Mouse (Mus musculus) embryonic fibroblast, embryonic 13.5 days (primary cell): ENCODE measurements around the gene Ppp1r9a. TPM values are rescaled to one million over a fixed set of nuclear protein-coding genes. Genes with fewer than 3 reads are reported as not detected.

Experiments used
- H3K27ac ChIP-seq: 2 replicates; pipeline ENCODE4 v1.5.1; 2012; ENCODE audit warnings: low read length, control low read depth, inconsistent platforms; ENCODE audit not compliant: insufficient read depth
- H3K4me1 ChIP-seq: 2 replicates; pipeline ENCODE4 v1.6.1; 2011; ENCODE audit warnings: low read length; ENCODE audit not compliant: control insufficient read depth, insufficient read depth
- H3K4me3 ChIP-seq: 2 replicates; pipeline ENCODE4 v1.5.1; 2011; ENCODE audit warnings: mild to moderate bottlenecking, control low read depth, low read length; ENCODE audit not compliant: insufficient read depth
- CTCF ChIP-seq: IDR thresholded peaks from 2 replicates; pipeline ENCODE4 v1.5.1; 2011; ENCODE audit warnings: mild to moderate bottlenecking, control low read depth, low read length, moderate library complexity, borderline replicate concordance; ENCODE audit not compliant: insufficient read depth
- POLR2A ChIP-seq: IDR thresholded peaks from 2 replicates; pipeline ENCODE4 v1.6.1; 2011; ENCODE audit warnings: low read depth, mild to moderate bottlenecking, control low read depth, low read length, moderate library complexity
- polyA plus RNA-seq: library from polyadenylated mRNA; stranded (reverse); fragments of >200 nt; gene quantifications from 2 replicates; pipeline ENCODE4 v1.2.4, GENCODE M21; 2011; ENCODE audit warnings: low read depth; ENCODE audit not compliant: missing spikeins, insufficient read length

Ppp1r9a gene
- polyA plus RNA-seq, 1 experiment, result 4.0 TPM

DNA sequence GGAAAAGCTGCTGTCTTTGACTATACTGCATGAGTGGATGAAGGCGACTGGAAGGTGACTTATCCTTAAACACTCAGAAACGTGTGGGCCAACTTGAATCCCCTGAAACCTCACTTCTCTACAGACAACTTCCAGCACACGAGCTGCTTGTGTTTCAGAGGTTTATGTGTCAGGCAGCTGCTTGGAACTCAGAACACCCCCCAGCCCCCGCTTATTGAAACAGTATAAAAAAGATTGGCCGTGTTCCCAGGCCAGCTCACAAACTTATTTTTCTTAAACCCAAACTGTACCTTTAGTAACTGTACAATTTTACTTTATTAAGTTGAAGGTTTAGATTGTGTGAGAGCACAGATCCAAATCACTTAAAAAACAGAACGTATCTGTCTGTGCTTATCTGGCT is 53.9 kb downstream of the Ppp1r9a start:
- TF ChIP-seq POLR2A, result no peak
- TF ChIP-seq CTCF, result no peak
- H3K27ac ChIP-seq, result peak overlapping the region; percentile 30; the same call in 1 of the 2 replicates

DNA sequence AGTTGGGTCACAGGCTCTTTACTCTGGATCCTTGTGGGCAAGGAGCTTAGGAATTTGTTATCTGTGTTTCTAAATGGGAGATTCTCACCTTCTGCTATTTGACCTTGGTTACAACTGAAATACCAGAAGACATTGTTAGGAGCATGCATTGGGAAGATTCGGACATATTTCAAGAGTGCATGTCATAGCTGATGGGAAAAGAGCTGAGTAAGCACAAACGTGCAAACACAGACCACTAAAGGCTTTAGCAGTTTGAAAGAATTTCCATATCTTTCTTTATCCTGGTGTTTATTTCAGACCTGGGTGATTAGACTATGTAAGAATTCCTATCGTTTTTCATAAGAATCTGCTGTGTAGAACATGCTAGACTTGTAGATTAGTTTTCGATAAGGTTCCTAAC is 59.5 kb downstream of the Ppp1r9a start:
- Histone ChIP-seq H3K4me1 (no peaks in the 10 kb centered on the region), H3K27ac (no peak overlapping the region), H3K4me3 (no peak overlapping the region)
- TF ChIP-seq CTCF (no peak), POLR2A (no peak)

More for the DNA sequence above, 53.9 kb downstream of the Ppp1r9a start:
- Histone ChIP-seq H3K4me3 (no peak overlapping the region), H3K4me1 (peaks cover 13% of the 10 kb centered on the region)

DNA sequence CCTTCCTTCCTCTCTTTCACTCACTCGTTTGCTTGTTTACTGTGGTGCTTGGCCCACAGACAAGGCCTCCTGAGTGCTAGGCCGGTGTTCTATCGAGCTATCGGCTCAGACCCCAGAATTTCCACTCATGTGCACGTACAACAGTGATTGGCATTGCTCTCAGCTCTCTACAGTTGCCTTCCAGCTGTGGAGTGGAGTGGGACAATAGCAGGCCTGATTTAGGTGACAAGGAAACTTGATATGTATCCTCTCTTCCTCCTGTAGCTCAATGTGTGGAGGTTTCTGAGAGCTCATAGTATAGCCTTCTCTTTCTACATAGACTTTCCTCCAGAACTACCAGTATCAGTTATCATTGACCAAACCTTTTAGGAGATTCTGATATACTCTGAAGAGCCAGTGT is 60.3 kb downstream of the Ppp1r9a start:
- no peak overlapping the region for H3K27ac ChIP-seq
- no peak for TF ChIP-seq POLR2A
- no peak for TF ChIP-seq CTCF
- no peaks in the 10 kb centered on the region for H3K4me1 ChIP-seq
- no peak overlapping the region for H3K4me3 ChIP-seq

DNA sequence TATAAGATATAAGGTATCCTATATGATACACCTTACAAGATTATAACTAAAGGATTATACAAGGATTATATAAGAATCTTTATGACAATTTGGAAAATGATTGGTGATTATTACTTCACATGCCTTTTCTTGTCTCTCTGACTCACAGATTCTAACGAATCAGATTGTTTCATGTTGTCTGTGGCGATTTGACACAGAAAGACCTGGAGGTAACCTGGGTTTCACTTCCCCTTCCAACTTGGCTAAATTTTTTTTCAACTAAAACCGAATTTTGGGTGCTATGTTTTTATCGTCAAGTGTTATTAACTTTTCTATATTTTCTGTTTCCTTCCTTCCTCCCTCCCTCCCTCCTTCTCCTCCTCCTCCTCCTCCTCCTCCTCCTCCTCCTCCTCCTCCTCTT is 64.5 kb downstream of the Ppp1r9a start:
- no peak for TF ChIP-seq POLR2A
- no peak for TF ChIP-seq CTCF
- no peak overlapping the region for H3K4me3 ChIP-seq
- no peaks in the 10 kb centered on the region for H3K4me1 ChIP-seq
- H3K27ac ChIP-seq, result no peak overlapping the region

DNA sequence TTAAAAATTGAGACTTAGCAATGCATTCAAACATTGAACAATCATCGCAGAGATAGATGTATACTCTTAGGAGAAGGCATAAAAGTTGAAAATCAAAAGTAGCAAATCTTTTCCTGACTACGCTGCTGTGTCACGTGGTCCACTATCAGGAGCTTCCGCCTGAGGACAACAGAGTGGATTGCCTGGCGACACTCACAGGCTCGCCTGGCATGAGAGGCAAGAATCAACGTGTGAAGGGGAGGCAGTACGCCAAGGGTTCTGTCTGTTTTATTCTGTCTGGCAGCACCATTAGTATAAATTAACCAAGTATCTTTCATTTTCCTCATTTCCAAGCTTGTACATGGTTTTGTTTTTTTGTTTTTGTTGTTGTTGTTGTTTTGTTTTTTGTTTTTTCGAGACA is 68.5 kb downstream of the Ppp1r9a start:
- Histone ChIP-seq H3K4me1 (no peaks in the 10 kb centered on the region), H3K4me3 (no peak overlapping the region), H3K27ac (no peak overlapping the region)
- TF ChIP-seq POLR2A (no peak), CTCF (no peak)

DNA sequence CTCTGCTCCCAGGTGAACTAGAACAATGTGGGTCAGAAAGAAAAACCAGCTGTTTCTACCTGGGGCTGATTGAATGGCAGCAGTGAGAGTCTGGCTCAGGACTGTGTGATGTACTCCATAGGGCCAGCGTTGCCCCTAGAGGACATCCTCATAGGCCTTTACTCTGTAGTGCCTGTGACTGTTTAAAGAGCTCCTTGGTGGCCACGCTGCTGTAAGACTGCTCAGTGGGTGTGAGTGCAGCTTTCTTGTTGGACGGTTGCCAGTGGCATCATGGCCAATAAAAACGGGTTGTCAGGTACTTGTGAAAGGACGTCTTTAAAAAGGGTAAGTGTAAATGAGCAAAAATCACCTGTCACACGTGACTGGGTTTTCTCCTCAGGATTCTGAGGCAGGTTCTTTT is 70.1 kb downstream of the Ppp1r9a start:
- Histone ChIP-seq H3K4me1 (no peaks in the 10 kb centered on the region), H3K4me3 (no peak overlapping the region), H3K27ac (no peak overlapping the region)
- TF ChIP-seq CTCF, result no peak
- TF ChIP-seq POLR2A, result no peak

DNA sequence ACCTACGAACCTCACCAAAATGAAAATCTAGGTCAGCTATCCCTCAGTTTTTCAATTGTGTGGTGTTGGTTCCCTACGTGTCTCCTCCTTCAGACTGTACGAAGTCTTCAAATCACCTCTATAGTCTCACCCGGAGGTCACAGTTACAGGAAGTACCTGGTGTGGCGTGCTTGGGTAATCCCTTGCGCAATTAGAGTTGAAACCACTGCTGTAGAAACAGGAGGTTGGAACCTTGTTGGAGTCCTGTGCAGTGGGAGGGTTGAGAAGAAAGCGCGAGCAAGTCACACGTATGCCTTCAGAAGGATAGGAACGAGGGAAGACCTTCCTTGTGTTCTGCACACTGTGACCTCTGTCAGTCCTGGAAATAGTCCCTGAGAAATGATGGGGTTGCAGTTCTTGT is 70.6 kb downstream of the Ppp1r9a start:
- TF ChIP-seq POLR2A, result no peak
- Histone ChIP-seq H3K27ac (no peak overlapping the region), H3K4me1 (no peaks in the 10 kb centered on the region), H3K4me3 (no peak overlapping the region)

DNA sequence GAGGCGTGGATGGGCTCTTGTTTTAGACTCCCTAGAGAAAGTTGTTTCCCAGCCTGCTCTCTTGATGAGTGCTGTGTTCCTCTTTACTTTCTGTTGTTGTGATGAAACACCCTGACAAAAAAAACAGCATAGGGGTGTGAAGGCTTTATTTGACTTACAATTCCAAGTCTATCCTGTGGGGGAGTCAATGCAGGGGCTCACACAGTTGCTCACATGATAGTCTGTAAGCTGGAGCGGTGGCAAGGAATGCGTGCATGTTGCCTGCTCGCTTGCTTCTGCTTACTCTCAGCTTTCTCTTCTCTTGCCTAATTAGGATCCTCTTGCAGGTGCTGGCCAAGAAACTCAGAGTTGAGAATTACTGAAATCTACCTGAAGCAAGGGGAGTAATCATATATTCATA is 74.8 kb downstream of the Ppp1r9a start:
- H3K4me3 ChIP-seq, result no peak overlapping the region
- TF ChIP-seq POLR2A, result no peak
- TF ChIP-seq CTCF, result no peak
- no peak overlapping the region for H3K27ac ChIP-seq
- H3K4me1 ChIP-seq, result no peaks in the 10 kb centered on the region

DNA sequence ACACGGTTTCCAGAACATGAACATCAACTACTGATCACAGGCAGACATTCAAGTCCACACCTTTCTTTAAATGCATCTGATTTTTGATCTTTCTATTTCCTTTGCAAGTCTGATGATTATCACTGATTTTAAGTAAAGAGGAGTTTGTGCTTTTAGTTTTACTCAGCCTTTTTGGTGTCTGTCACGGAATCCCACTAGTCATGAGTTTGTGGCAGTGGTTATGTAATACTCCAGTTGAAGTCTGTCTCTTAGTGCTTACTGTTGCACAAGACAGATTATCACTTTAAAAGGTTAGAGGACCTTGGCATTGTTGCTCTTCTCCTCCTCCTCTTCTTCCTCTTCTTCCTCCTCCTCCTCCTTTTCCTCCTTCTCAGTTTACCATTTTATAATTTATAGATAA is 75.5 kb downstream of the Ppp1r9a start:
- TF ChIP-seq POLR2A (no peak), CTCF (no peak)
- H3K4me3 ChIP-seq, result no peak overlapping the region
- no peaks in the 10 kb centered on the region for H3K4me1 ChIP-seq
- H3K27ac ChIP-seq, result no peak overlapping the region

DNA sequence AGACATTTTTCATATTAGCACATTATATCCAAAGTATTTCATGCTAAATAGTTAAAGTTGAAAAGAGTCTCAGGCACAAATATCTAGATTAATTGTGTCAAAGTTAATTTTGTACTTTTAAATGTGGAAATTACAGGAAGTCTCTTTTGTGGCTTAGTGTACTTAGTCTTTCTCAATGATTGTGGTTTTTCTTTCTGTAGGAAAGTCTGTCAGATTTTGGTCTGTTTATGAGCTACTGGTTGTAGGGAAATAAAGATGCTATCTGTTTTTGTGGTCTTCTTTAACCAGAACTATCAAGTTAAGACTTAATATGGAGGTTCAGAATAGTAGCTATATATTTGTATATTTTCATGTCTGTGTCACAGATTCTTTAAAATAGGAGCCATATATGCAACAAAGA is 76.2 kb downstream of the Ppp1r9a start:
- Histone ChIP-seq H3K4me1 (no peaks in the 10 kb centered on the region), H3K4me3 (no peak overlapping the region), H3K27ac (no peak overlapping the region)
- TF ChIP-seq CTCF, result no peak

DNA sequence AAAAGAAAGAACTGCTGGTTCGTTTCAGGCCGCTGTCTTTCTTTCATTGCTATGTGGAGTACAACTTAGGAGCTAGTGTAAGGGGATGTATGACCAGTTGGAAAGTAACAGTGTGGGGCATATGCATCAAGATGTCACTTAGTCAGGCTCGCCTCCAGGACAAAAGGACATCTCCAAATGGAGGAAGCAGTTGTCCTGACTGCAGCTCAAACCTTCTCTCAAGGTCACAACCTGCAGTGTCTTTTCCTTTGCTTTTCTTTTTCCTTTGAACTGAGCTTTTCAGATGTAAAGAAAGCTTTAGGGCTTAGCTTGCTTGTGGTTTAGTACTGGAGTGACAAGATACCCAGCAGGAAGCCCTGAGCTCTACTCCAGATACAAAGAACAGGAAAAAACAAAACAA is 77.4 kb downstream of the Ppp1r9a start:
- no peak for TF ChIP-seq CTCF
- no peak for TF ChIP-seq POLR2A
- Histone ChIP-seq H3K4me3 (no peak overlapping the region), H3K27ac (no peak overlapping the region), H3K4me1 (no peaks in the 10 kb centered on the region)
